Mouse (Mus musculus): ENCODE measurements around the gene Upk3b. TPM values are rescaled to one million over a fixed set of nuclear protein-coding genes. Genes with fewer than 3 reads are reported as not detected.
A peak's percentile ranks its signal among the peaks of the same experiment; 100 is the strongest.

Gene Upk3b
- polyA plus RNA-seq, 1 experiment from 2014 or later, result 0.05 TPM

GRCm38 (mm10) chr5:136076284-136076683 is 38.0 kb downstream of the Upk3b start:
- no peak overlapping the region for H3K27ac ChIP-seq (ENCODE audit: low read length)

DNA sequence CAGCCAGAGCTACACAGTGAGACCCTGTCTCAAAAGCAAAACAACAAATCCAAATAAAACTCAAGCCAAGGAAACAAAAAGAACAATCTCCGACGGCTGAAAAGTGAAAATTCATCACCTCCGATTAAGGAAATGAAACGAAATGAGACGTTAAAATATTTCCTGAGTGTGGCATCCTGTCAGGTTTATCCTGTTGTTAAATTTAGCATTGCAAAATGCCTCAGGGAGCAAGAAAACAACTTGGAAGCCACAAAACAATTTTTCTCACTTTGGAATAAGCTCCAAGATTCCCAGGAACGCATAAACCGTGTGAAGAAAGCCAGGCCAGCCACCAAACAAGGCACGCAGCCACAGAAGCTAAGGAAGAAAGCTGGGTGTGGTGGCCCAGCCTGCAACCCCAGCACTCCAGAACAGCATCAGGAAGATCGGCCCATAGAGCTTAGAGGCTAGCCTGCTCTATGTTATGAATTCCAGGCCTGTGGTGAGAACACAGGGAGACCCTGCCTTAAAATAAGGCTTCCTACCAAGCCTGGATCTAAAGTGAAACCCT is 38.8 kb downstream of the Upk3b start:
- Histone ChIP-seq H3K9ac (ENCODE audit: low read depth, low read length) (no peak overlapping the region), H3K36me3 (ENCODE audit: control insufficient read depth, insufficient read depth, low read length) (no peaks in the 10 kb centered on the region), H3K27ac (ENCODE audit: low read length) (no peak overlapping the region), H3K4me3 (ENCODE audit: low read depth, low read length) (no peak overlapping the region), H3K4me1 (ENCODE audit: control insufficient read depth, insufficient read depth, low read length) (no peaks in the 10 kb centered on the region), H3K27me3 (ENCODE audit: control insufficient read depth, insufficient read depth, low read depth, low read length) (no peaks in the 10 kb centered on the region), H3K9me3 (replicated peaks; ENCODE audit: control insufficient read depth, low read length, poor library complexity, severe bottlenecking) (no peaks in the 10 kb centered on the region), H3K4me2 (ENCODE audit: low read length) (no peak overlapping the region)
- 89% methylated on average over 9 of the region's 9 CpGs for WGBS
- no peak for ATAC-seq

More at GRCm38 (mm10) chr5:136076284-136076683, 38.0 kb downstream of the Upk3b start:
- Histone ChIP-seq H3K36me3 (ENCODE audit: control insufficient read depth, insufficient read depth, low read length) (no peaks in the 10 kb centered on the region), H3K9me3 (replicated peaks; ENCODE audit: control insufficient read depth, low read length, poor library complexity, severe bottlenecking) (no peaks in the 10 kb centered on the region), H3K4me3 (ENCODE audit: low read depth, low read length) (no peak overlapping the region), H3K4me2 (ENCODE audit: low read length) (no peak overlapping the region), H3K27me3 (ENCODE audit: control insufficient read depth, insufficient read depth, low read depth, low read length) (no peaks in the 10 kb centered on the region), H3K9ac (ENCODE audit: low read depth, low read length) (no peak overlapping the region), H3K4me1 (ENCODE audit: control insufficient read depth, insufficient read depth, low read length) (no peaks in the 10 kb centered on the region)
- ATAC-seq, result no peak
- 56% methylated on average over 7 of the region's 7 CpGs for WGBS

DNA sequence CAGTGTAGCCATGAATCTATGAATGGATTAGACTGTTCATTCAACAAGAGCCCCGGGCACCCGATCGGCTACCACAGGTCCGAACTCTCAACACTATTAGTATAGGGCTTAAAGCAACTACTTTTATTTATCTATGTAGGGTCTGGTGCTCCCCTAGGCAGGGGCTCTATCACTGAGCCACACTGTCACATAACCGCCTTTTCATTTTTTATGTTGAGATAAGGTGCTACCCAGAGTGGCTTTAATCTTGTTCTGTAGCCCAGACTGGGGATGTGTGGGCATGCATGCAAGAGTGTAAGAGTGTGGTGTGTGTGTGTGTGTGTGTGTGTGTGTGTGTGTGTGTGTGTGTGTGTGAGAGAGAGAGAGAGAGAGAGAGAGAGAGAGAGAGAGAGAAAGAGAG is 39.8 kb downstream of the Upk3b start:
- Histone ChIP-seq H3K4me3 (ENCODE audit: low read depth, low read length) (no peak overlapping the region), H3K36me3 (ENCODE audit: control insufficient read depth, insufficient read depth, low read length) (no peaks in the 10 kb centered on the region), H3K9ac (ENCODE audit: low read depth, low read length) (no peak overlapping the region), H3K4me1 (ENCODE audit: control insufficient read depth, insufficient read depth, low read length) (no peaks in the 10 kb centered on the region; the same call in 1 of the 2 replicates), H3K4me2 (ENCODE audit: low read length) (no peak overlapping the region), H3K27ac (ENCODE audit: low read length) (no peak overlapping the region), H3K9me3 (replicated peaks; ENCODE audit: control insufficient read depth, low read length, poor library complexity, severe bottlenecking) (no peaks in the 10 kb centered on the region), H3K27me3 (ENCODE audit: control insufficient read depth, insufficient read depth, low read depth, low read length) (no peaks in the 10 kb centered on the region)
- WGBS, result 93% methylated on average over 5 of the region's 5 CpGs
- ATAC-seq, result no peak

- no peaks in the 10 kb centered on the region for H3K27me3 ChIP-seq (ENCODE audit: control insufficient read depth, insufficient read depth, low read depth, low read length)
- no peak overlapping the region for H3K4me2 ChIP-seq (ENCODE audit: low read length)
- peaks cover 20% of the 10 kb centered on the region for H3K4me1 ChIP-seq (ENCODE audit: control insufficient read depth, insufficient read depth, low read length)
- H3K9ac ChIP-seq (ENCODE audit: low read depth, low read length), result no peak overlapping the region
- H3K36me3 ChIP-seq (ENCODE audit: control insufficient read depth, insufficient read depth, low read length), result no peaks in the 10 kb centered on the region
- 76% methylated on average over 4 of the region's 4 CpGs for WGBS
- H3K9me3 ChIP-seq (replicated peaks; ENCODE audit: control insufficient read depth, low read length, poor library complexity, severe bottlenecking), result no peaks in the 10 kb centered on the region
- no peak overlapping the region for H3K4me3 ChIP-seq (ENCODE audit: low read depth, low read length)
- no peak for ATAC-seq
- H3K27ac ChIP-seq (ENCODE audit: low read length), result no peak overlapping the region
Measured at GRCm38 (mm10) chr5:136082345-136082744, 44.0 kb downstream of the Upk3b start.

DNA sequence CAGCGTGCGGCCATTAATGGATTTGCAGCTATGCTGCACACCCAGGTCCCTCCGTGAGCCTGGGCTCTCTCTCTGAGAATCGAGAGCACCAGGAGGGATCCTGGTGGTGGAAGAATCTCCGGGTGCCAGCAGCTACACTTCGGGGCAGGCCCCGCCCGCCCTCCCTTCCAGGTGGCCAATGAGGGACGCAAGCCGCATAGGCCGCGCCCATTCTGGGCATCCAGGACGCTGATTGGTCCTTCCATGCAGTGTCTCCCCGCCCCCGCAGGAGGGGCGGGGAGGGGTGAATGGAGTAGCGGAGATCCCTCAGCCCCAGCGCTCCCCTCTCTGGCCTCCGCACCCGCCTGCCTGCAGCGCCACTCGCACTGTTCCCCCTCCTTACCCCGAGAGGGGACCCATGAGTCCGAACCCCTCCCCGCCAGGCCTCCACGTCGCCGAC is 45.4 kb downstream of the Upk3b start, which contains the start of gene Rasa4:
Gene Rasa4, plus strand, starts transcription at position 248 of the 439 bp plus-strand sequence.
- H3K36me3 ChIP-seq (ENCODE audit: control insufficient read depth, insufficient read depth, low read length), result no peaks in the 10 kb centered on the region
- no peaks in the 10 kb centered on the region for H3K27me3 ChIP-seq (ENCODE audit: control insufficient read depth, insufficient read depth, low read depth, low read length)
- no peaks in the 10 kb centered on the region for H3K9me3 ChIP-seq (replicated peaks; ENCODE audit: control insufficient read depth, low read length, poor library complexity, severe bottlenecking)
- H3K9ac ChIP-seq (ENCODE audit: low read depth, low read length), result peak within 1 kb of the TSS; percentile 66
- H3K4me1 ChIP-seq (ENCODE audit: control insufficient read depth, insufficient read depth, low read length), result peaks cover 20% of the 10 kb centered on the region
- ATAC-seq, result peak; percentile 95
- H3K4me2 ChIP-seq (ENCODE audit: low read length), result peak within 1 kb of the TSS; percentile 69
- H3K27ac ChIP-seq (ENCODE audit: low read length), result peak within 1 kb of the TSS; percentile 44
- H3K4me3 ChIP-seq (ENCODE audit: low read depth, low read length), result peak within 1 kb of the TSS; percentile 56
- 0% methylated on average over 24 of the region's 28 CpGs for WGBS

DNA sequence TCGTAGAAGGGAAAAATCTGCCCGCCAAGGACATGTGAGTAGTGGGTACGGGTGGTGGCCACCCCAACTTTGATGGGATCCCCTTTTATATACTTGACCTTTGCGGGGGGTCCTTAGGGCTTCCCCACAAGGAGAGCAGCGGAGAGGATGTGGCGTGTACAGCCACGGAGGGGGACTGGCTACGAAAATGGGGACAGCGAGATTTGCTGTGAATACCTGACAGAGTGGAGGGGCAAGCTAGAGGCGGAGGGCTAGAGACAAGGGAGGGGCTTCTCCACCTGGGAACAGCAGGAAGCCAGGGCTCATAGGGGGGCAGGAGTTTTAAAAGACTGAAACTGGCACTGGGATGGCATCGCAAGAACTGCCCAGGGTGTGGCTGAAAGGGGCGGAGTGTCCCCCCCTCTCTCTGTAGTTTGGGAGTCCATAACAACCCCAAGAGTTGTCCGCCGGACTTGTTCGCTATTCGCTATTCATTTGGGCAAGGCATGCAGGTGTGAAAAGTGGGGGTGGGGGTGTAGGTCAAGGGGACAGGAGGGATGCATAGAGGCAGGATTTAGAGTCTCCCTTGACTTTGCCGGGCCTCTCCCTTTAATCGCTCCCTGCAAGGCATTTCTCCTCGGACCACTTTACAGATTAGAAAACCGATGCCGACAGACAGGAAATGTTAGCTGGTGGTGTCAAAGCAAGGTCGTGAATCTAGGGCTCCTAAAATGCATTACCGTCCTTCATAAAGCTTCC is 46.0 kb downstream of the Upk3b start:
- H3K27ac ChIP-seq (ENCODE audit: low read length), result peak overlapping the region; percentile 44
- ATAC-seq, result peak; percentile 66
- 1% methylated on average over 23 of the region's 23 CpGs for WGBS

DNA sequence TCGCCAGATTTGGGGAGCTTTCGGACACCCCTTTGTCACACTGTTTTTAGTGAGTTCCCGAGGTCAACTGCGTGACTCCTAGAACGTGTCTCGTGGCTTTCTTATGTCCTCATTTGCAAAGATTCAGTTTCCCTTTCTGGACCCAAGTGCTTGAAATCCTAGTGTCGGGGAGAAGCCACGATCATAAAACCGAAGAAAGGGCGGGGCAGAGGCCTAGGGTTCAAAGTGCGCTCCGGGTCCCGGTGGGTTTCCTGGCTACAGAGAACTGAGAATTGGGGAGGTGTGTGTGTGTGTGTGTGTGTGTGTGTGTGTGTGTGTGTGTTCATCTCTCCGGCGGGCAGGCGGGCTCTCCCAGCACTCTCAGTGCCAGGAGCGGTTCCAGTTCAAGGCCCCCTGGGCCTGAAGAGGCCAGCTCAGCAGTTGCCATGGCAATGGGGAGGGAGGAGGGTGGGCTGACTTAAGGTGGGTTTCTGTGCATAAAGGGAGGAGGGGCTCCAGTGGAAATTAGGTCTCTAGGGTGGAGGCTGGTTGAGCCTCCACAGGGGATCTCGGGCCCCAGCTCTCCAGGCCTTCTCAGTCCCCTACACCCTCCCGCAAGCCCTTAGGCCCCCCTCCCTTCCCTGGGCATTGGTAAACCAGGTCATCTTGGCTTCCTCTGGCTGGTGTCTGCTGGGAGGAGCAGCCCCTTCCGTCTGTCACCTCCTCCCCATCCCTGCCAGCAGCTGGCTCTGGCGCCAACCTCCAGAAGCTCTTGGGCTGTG is 46.8 kb downstream of the Upk3b start:
- ATAC-seq, result peak; percentile 41
- no peaks in the 10 kb centered on the region for H3K9me3 ChIP-seq (replicated peaks; ENCODE audit: control insufficient read depth, low read length, poor library complexity, severe bottlenecking)
- no peaks in the 10 kb centered on the region for H3K27me3 ChIP-seq (ENCODE audit: control insufficient read depth, insufficient read depth, low read depth, low read length)
- peak overlapping the region; percentile 69 for H3K4me2 ChIP-seq (ENCODE audit: low read length)
- peaks cover 20% of the 10 kb centered on the region for H3K4me1 ChIP-seq (ENCODE audit: control insufficient read depth, insufficient read depth, low read length)
- H3K27ac ChIP-seq (ENCODE audit: low read length), result peak overlapping the region; percentile 69
- 6% methylated on average over 17 of the region's 21 CpGs for WGBS
- peak overlapping the region; percentile 66 for H3K9ac ChIP-seq (ENCODE audit: low read depth, low read length)
- H3K36me3 ChIP-seq (ENCODE audit: control insufficient read depth, insufficient read depth, low read length), result no peaks in the 10 kb centered on the region
- peak overlapping the region; percentile 56 for H3K4me3 ChIP-seq (ENCODE audit: low read depth, low read length)

More for the DNA sequence above, 46.0 kb downstream of the Upk3b start:
- Histone ChIP-seq H3K27me3 (ENCODE audit: control insufficient read depth, insufficient read depth, low read depth, low read length) (no peaks in the 10 kb centered on the region), H3K9ac (ENCODE audit: low read depth, low read length) (peak overlapping the region; percentile 66), H3K4me3 (ENCODE audit: low read depth, low read length) (peak overlapping the region; percentile 56), H3K4me2 (ENCODE audit: low read length) (peak overlapping the region; percentile 69), H3K4me1 (ENCODE audit: control insufficient read depth, insufficient read depth, low read length) (peaks cover 20% of the 10 kb centered on the region), H3K9me3 (replicated peaks; ENCODE audit: control insufficient read depth, low read length, poor library complexity, severe bottlenecking) (no peaks in the 10 kb centered on the region), H3K36me3 (ENCODE audit: control insufficient read depth, insufficient read depth, low read length) (no peaks in the 10 kb centered on the region)

GRCm38 (mm10) chr5:136086290-136086689 is 48.0 kb downstream of the Upk3b start:
- Histone ChIP-seq H3K36me3 (ENCODE audit: control insufficient read depth, insufficient read depth, low read length) (no peaks in the 10 kb centered on the region), H3K4me1 (ENCODE audit: control insufficient read depth, insufficient read depth, low read length) (peaks cover 20% of the 10 kb centered on the region), H3K27me3 (ENCODE audit: control insufficient read depth, insufficient read depth, low read depth, low read length) (no peaks in the 10 kb centered on the region), H3K27ac (ENCODE audit: low read length) (no peak overlapping the region), H3K4me3 (ENCODE audit: low read depth, low read length) (no peak overlapping the region), H3K9ac (ENCODE audit: low read depth, low read length) (no peak overlapping the region), H3K9me3 (replicated peaks; ENCODE audit: control insufficient read depth, low read length, poor library complexity, severe bottlenecking) (no peaks in the 10 kb centered on the region), H3K4me2 (ENCODE audit: low read length) (no peak overlapping the region)
- no peak for ATAC-seq
- 95% methylated on average over 8 of the region's 8 CpGs for WGBS
